Mouse (Mus musculus) gastrocnemius, postnatal 10 days (tissue): ENCODE measurements around the gene Rhox2g. TPM values are rescaled to one million over a fixed set of nuclear protein-coding genes. Genes with fewer than 3 reads are reported as not detected.
"Not testable (repeated sequence)": the region's sequence is repeated elsewhere in the genome, so short reads cannot be mapped to it uniquely, and the experiment has no call there.

Source experiments
- DNase-seq: peaks from one replicate; pipeline ENCODE4 v3.0.0; 2021; ENCODE audit warnings: mixed read lengths
- long read RNA-seq, 2 experiments: library from polyadenylated mRNA; stranded (forward); transcript quantifications; one replicate each; pipeline ENCODE4 v2.0.0; 2021
- total RNA-seq, 2 experiments: library from RNA; stranded (reverse); gene quantifications; 2 replicates each; pipeline ENCODE4 v1.2.3; 2021

Rhox2g gene
- not detected for total RNA-seq
- long read RNA-seq, experiment 1 = 0 reads
- long read RNA-seq, experiment 2 = 0 reads

DNA sequence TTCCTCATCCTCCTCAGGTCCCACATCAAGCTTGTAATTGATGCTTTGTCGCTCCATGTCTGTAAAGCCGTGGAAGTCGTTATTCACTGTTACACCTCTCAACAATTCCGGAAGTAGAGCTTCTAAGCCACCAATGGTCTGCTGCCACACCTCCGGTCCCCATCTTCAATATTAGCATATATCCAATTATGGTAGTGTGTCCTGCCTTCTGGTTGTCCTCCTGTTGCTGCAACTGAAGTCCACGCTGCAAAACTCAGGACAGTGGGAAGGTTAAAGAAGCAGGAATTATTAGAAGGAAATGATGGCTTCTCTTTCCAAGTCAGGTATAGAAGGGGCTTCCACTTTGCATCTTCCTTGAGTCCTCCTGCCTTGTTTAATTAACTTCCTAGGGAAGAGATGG is at the start of gene Rhox2g:
Rhox2g (minus strand) TSS at position 101 of the 400 bp plus-strand sequence.
- not testable (repeated sequence) for DNase-seq

DNA sequence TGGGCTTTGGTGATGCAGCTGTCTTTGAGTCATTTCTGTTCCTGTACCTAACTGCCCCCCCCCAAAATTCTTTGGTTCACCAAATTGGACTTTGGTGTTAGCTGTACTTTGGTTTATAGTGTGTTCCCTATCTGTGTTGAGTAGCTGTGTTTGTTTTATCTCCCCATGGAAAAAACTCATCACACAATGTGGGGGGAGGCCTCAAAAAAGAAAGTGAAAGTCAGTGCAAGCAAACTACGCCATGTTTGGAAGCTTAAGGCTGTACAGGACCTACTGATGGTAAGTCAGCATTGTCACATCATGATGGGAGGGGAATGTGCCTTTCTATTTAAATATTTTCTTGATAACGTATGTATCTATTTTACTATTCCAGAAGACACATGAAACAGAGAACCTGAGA is 49.0 kb upstream of the Rhox2g start:
- no peak for DNase-seq

DNA sequence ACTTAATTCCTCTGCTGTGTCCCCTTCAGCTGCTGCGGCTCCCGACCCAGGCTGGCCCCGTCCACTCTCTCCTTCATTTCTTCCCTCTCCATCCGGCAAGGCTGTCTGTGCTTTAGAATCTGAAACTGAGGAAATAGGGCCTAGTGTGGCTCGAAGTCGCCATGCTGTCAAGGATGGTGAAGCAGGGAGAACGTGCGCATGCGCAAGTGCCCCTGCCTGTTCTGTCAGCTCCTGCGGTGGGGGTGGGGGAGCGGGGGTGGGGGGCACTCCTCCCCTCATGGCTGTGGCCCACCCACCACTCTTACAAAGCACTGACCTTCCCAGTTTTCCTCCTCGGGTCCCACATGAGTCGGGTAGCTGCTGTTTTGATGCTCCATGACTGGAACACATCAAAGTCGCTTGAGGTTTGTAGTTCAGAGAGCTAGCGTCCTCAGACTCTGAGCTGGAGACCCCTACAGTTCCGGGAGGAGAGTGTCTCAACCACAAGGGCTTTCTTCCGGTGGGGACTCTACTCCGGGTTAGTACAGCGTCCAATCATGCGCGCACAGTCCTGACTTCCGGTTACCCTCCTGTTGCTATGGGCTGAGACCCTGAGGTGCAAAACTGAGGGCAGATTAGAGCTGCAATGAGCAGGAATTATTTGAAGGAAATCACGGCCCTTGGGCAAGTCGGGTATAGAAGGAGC is 39.9 kb upstream of the Rhox2g start:
- DNase-seq = no peak

DNA sequence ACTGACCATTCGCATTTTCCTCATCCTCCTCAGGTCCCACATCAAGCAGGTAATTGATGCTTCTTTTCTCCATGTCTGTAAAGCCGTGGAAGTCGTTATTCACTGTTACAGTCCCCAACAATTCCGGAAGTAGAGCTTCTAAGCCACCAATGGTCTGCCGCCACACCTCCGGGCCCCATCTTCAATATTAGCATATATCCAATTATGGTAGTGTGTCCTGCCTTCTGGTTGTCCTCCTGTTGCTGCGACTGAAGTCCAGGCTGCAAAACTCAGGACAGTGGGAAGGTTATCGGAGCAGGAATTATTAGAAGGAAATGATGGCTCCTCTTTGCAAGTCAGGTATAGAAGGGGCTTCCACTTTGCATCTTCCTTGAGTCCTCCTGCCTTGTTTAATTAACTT is 29.9 kb upstream of the Rhox2g start, which contains the start of gene Rhox2h:
Rhox2h (minus strand) TSS at position 101 of the 400 bp plus-strand sequence.
- not testable (repeated sequence) for DNase-seq

DNA sequence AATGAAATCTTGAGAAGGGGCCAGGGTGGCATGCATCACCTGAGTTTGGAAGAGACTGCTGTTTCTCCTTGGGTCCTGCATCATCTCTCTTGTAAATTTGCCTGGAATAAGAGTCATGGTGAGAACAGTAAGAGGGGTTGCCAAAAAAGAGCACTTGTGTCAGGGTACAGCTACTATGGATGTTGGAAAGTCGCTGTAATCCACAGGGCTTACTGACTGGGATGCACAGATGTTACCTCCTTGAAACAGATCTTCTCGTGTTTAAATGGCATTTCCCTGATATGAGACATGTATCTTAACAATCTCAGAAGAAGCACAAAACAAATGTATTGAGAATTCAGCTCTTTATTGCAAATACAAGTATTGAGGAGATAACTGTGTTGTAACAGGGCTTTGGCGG is 25.4 kb upstream of the Rhox2g start, which contains the start of gene Rhox3h:
Rhox3h (minus strand) TSS at position 101 of the 400 bp plus-strand sequence.
- DNase-seq = not testable (repeated sequence)

DNA sequence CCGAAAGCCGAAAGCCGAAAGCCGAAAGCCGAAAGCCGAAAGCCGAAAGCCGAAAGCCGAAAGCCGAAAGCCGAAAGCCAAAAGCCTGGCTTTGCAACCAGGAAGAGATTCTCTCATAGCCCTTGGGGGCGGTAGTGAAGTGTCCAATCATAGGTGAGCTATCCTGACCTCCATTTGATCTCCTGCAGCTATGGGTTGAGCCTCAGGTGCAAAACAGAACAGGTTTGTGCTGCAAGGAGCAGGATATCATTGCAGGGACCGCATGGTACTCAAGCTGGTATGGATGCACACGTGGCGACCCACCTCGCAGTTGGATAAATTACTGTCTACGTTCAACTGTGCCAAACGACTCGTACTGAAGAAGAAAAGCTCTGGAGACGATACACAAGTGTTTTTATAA is 8.0 kb upstream of the Rhox2g start, which contains the start of gene Rhox4g:
Rhox4g (minus strand) TSS at position 101 of the 400 bp plus-strand sequence.
- not testable (repeated sequence) for DNase-seq

DNA sequence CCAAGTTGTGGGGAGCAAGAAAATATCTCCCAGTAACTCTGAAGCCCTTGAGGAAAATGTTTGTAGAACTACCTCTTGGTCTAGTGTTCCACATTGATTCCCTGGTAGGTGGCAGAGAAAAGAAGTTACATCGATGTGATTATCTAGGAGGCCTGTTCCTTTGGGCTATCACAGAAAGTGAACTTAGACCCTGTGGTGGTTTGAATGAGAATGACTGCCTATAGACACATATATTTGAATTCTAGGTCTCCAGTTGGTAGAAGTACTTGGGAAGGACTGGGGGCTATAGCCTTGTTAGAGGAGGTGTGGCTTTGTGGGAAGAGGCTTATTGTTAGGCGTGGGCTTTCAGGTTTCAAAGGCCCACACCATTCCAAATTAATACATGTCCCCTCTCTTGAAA is 14.8 kb downstream of the Rhox2g start, which contains the start of gene Rhox3g:
Rhox3g (minus strand) TSS at position 101 of the 400 bp plus-strand sequence.
- not testable (repeated sequence) for DNase-seq

DNA sequence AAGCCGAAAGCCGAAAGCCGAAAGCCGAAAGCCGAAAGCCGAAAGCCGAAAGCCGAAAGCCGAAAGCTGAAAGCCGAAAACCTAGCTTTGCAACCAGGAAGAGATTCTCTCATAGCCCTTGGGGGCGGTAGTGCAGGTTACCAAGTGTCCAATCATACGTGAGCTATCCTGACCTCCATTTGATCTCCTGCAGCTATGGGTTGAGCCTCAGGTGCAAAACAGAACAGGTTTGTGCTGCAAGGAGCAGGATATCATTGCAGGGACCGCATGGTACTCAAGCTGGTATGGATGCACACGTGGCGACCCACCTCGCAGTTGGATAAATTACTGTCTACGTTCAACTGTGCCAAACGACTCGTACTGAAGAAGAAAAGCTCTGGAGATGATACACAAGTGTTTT is 35.7 kb downstream of the Rhox2g start, which contains the start of gene Rhox4f:
Rhox4f (minus strand) TSS at position 101 of the 400 bp plus-strand sequence.
- DNase-seq = not testable (repeated sequence)

Other genes with a start within 250 kb of the Rhox2g start
- not detected for gene Rhox2b, start 231.4 kb downstream of the Rhox2g start, total RNA-seq
- gene Rhox4b, start 211.0 kb downstream of the Rhox2g start, total RNA-seq = not detected
- not detected for gene Rhox2c, start 189.8 kb downstream of the Rhox2g start, total RNA-seq
- not detected for gene Rhox3c, start 184.9 kb downstream of the Rhox2g start, total RNA-seq
- not detected for gene Rhox4c, start 163.1 kb downstream of the Rhox2g start, total RNA-seq
- gene Rhox2d, start 150.0 kb downstream of the Rhox2g start, total RNA-seq = not detected
- not detected for gene Rhox4d, start 129.1 kb downstream of the Rhox2g start, total RNA-seq
- gene Rhox2e, start 113.0 kb downstream of the Rhox2g start, total RNA-seq = not detected
- gene Rhox3e, start 101.5 kb downstream of the Rhox2g start, total RNA-seq = under 1 TPM in 1 of 2 experiments, not detected in 1; 0.52 TPM
- gene Rhox4e, start 86.1 kb downstream of the Rhox2g start, total RNA-seq = not detected
- gene Rhox2f, start 72.1 kb downstream of the Rhox2g start, total RNA-seq = not detected
- not detected for gene Rhox3f, start 62.5 kb downstream of the Rhox2g start, total RNA-seq
- gene Rhox4f, start 35.8 kb downstream of the Rhox2g start, total RNA-seq = not detected
- not detected for gene Rhox3g, start 14.9 kb downstream of the Rhox2g start, total RNA-seq
- not detected for gene Rhox4g, start 7.9 kb upstream of the Rhox2g start, total RNA-seq
- not detected for gene Rhox3h, start 25.3 kb upstream of the Rhox2g start, total RNA-seq
- not detected for gene Rhox2h, start 29.8 kb upstream of the Rhox2g start, total RNA-seq
- gene Rhox5, start 161.4 kb upstream of the Rhox2g start, total RNA-seq = not detected
- not detected for gene Rhox6, start 183.4 kb upstream of the Rhox2g start, total RNA-seq
- gene Rhox7a, start 188.2 kb upstream of the Rhox2g start, total RNA-seq = not detected
- gene Rhox8, start 235.5 kb upstream of the Rhox2g start, total RNA-seq = not detected